Mouse (Mus musculus) hindbrain, postnatal 0 days (tissue): ENCODE results near the gene Irf5. TPM values are rescaled to one million over a fixed set of nuclear protein-coding genes. Genes with fewer than 3 reads are reported as not detected.

Source experiments
- ATAC-seq: fragments of 200-750 bp; cut with Nextera tagmentation; 2 replicates; pipeline ENCODE4 v1.8.0; 2017; ENCODE audit warnings: mild to moderate bottlenecking, moderate TSS enrichment, moderate library complexity
- DNase-seq: peaks from one replicate; pipeline ENCODE4 v3.0.0-alpha.2; 2015; ENCODE audit warnings: low spot score
- H3K27ac ChIP-seq: fragments of 300-500 bp; sonication (generic); 2 replicates; pipeline ENCODE4 v1.5.1; 2014; ENCODE audit warnings: mild to moderate bottlenecking
- H3K27me3 ChIP-seq: fragments of 300-500 bp; sonication (generic); 2 replicates; pipeline ENCODE4 v1.6.1; 2014; ENCODE audit warnings: low read length, mixed read lengths; ENCODE audit not compliant: insufficient read depth
- H3K36me3 ChIP-seq: fragments of 300-500 bp; sonication (generic); 2 replicates; pipeline ENCODE4 v1.6.1; 2014; ENCODE audit warnings: low read length, mixed read lengths; ENCODE audit not compliant: insufficient read depth
- H3K4me1 ChIP-seq: fragments of 300-500 bp; sonication (generic); 2 replicates; pipeline ENCODE4 v1.6.1; 2014; ENCODE audit warnings: antibody characterized with exemption, low read length, mixed read lengths; ENCODE audit not compliant: insufficient read depth
- H3K4me2 ChIP-seq: fragments of 300-500 bp; sonication (generic); 2 replicates; pipeline ENCODE4 v1.6.1; 2014; ENCODE audit warnings: low read depth, mild to moderate bottlenecking, low read length, moderate library complexity, mixed read lengths
- H3K4me3 ChIP-seq: fragments of 300-500 bp; sonication (generic); 2 replicates; pipeline ENCODE4 v1.5.1; 2014; ENCODE audit warnings: low read length
- H3K9ac ChIP-seq: fragments of 300-500 bp; sonication (generic); replicated peaks from 2 replicates; pipeline ENCODE4 v1.6.1; 2014; ENCODE audit warnings: mild to moderate bottlenecking, low read length, moderate library complexity, mixed read lengths
- H3K9me3 ChIP-seq: fragments of 300-500 bp; sonication (generic); 2 replicates; pipeline ENCODE4 v1.6.1; 2016; ENCODE audit warnings: low read length, mixed read lengths
- CTCF ChIP-seq: IDR thresholded peaks from 2 replicates; pipeline ENCODE4 v1.5.1; 2016; ENCODE audit warnings: antibody characterized with exemption, control low read depth, low read depth
- WGBS: fragments of 180-500 bp; shearing (Covaris S2); extraction: QIAGEN DNeasy Blood & Tissue Kit; methylation state at CpG from one replicate; pipeline ENCODE4 v1.1.7; 2014; 5-methylcytosine and 5-hydroxymethylcytosine counted together
- polyA plus RNA-seq: library from polyadenylated mRNA; unstranded; fragments of >200 nt; fragmentation: Nextera tagmentation; extraction: Ambion mirVana; gene quantifications from 2 replicates; pipeline ENCODE4 v1.2.1, GENCODE M21; 2015
- total RNA-seq: library from RNA; depleted of rRNA; stranded (reverse); fragments of >200 nt; gene quantifications from 2 replicates; pipeline ENCODE4 v1.2.3, GENCODE M21; 2014

The Irf5 gene
- total and polyA plus RNA-seq, 2 experiments from 2014 or later: 1.8 to 3.9 TPM

GRCm38 (mm10) chr6:29509086-29509485 lies 17.3 kb upstream of the Irf5 start:
- DNase-seq: no peak
- no peak overlapping the region for H3K9ac ChIP-seq
- H3K4me3 ChIP-seq: no peak overlapping the region
- H3K4me1 ChIP-seq: peaks cover 7% of the 10 kb centered on the region; the same call in 1 of the 2 replicates
- WGBS: 49% methylated on average over 2 of the region's 2 CpGs
- H3K27me3 ChIP-seq: no peaks in the 10 kb centered on the region
- H3K36me3 ChIP-seq: no peaks in the 10 kb centered on the region
- no peaks in the 10 kb centered on the region for H3K9me3 ChIP-seq
- H3K27ac ChIP-seq: no peak overlapping the region
- ATAC-seq: no peak
- H3K4me2 ChIP-seq: no peak overlapping the region
- TF ChIP-seq CTCF: no peak

DNA sequence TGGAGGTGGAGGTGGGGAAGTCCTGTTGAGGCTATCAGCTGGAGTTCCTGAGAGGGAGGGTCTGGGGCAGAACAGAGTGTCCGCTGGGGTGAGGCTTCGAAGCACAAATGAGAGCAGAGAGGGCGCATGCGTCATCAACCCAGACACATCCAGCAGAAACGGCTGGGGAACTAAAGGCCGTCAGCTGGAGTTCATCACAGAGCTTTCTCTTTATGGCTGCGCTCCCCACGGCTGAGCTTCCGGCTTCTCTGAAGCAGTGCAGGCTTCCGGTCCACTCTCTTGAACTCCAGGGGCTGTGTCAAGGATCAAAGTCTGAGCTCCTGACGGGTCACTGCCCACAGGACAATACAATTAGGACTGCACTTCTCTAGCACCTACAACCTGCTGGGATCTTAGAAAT lies 13.1 kb upstream of the Irf5 start:
- TF ChIP-seq CTCF: no peak
- 2% methylated on average over 11 of the region's 11 CpGs for WGBS
- Histone ChIP-seq H3K27ac (peak overlapping the region; percentile 4; the same call in 1 of the 2 replicates), H3K4me2 (peak overlapping the region; percentile 51), H3K9me3 (no peaks in the 10 kb centered on the region), H3K27me3 (no peaks in the 10 kb centered on the region), H3K4me1 (peaks cover 7% of the 10 kb centered on the region; the same call in 1 of the 2 replicates), H3K4me3 (peak overlapping the region; percentile 11; the same call in 1 of the 2 replicates), H3K9ac (no peak overlapping the region), H3K36me3 (no peaks in the 10 kb centered on the region)
- ATAC-seq (peak; percentile 73), DNase-seq (peak; percentile 65)

DNA sequence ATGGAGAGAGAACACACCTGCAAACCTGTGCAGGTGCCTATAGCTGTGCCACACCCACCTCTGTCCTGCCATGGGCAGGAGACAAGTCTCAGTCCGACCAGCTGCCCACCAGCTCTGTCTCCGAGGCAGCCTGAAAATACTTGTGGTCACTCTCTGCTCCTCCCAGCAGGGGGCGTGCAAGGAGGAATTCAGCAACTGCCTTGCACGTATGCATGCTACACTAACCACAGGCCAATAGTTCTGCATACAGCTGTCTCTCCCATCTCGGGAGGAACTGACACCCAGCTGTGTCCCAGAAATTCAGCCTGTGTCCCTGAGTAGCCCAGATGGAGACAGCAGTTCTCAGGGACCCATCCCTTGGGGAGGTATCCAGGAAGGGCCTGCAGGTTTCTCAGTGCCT lies 9.3 kb upstream of the Irf5 start:
- Histone ChIP-seq H3K9ac (no peak overlapping the region), H3K9me3 (0 out of 2 replicates have a peak, but pooled peaks cover 4% of the 10 kb centered on the region), H3K4me1 (peaks cover 7% of the 10 kb centered on the region; the same call in 1 of the 2 replicates), H3K27me3 (no peaks in the 10 kb centered on the region), H3K27ac (no peak overlapping the region), H3K4me3 (no peak overlapping the region), H3K4me2 (no peak overlapping the region), H3K36me3 (no peaks in the 10 kb centered on the region)
- DNase-seq (peak; percentile 51), ATAC-seq (0 out of 2 replicates have a peak, but pooled peaks have one; percentile 24)
- peak; percentile 72 for TF ChIP-seq CTCF
- 8% methylated on average over 5 of the region's 5 CpGs for WGBS

- no peak overlapping the region for H3K9ac ChIP-seq
- no peak overlapping the region for H3K4me2 ChIP-seq
- 79% methylated on average over 6 of the region's 6 CpGs for WGBS
- H3K27me3 ChIP-seq: 0 out of 2 replicates have a peak, but pooled peaks cover 5% of the 10 kb centered on the region
- no peak for TF ChIP-seq CTCF
- peaks cover 5% of the 10 kb centered on the region; the same call in 1 of the 2 replicates for H3K4me1 ChIP-seq
- no peak overlapping the region for H3K27ac ChIP-seq
- H3K9me3 ChIP-seq: 0 out of 2 replicates have a peak, but pooled peaks cover 4% of the 10 kb centered on the region
- DNase-seq: no peak
- H3K36me3 ChIP-seq: no peaks in the 10 kb centered on the region
- no peak overlapping the region for H3K4me3 ChIP-seq
- ATAC-seq: no peak
Measured at GRCm38 (mm10) chr6:29522626-29523300, 3.7 kb upstream of the Irf5 start.

DNA sequence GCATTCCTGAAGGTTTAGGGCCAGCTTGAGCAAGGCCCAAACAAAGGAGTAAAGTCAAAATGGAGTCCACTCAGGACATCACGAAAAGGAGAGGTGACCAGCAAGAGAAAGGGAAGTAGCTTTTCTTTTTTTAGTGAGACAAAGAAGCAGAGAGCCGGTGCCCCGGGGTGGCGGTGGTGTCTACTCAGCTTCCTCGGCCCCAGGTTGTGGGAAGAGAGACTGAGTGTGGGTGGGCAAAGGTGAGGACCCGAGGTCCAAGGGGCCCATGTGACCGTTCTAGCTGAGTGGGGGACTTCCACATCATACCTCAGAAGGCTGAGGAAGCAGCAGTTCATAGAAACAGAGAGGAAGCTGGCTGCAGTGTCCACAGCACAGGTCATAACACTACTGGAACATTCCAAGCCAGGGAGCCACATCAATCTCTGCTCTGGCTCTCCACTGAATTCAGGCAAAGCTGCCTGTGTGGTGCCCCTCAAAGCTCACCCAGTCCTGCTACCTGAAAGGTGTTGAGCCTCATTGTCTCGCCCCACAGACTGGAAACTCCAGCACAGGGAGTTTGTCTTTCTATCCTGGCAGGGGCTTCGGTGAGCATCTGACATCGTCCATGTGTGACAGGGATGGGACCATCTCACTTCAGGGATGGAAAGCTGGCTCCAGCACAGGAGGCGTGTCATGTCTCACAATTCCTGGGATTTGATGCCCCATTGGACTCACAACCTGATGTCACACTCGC lies 3.0 kb upstream of the Irf5 start:
- no peak overlapping the region for H3K4me3 ChIP-seq
- H3K4me2 ChIP-seq: no peak overlapping the region
- 0 out of 2 replicates have a peak, but pooled peaks cover 4% of the 10 kb centered on the region for H3K9me3 ChIP-seq
- no peak overlapping the region for H3K9ac ChIP-seq
- H3K27ac ChIP-seq: no peak overlapping the region
- no peak for DNase-seq
- H3K27me3 ChIP-seq: peaks cover 11% of the 10 kb centered on the region; the same call in 1 of the 2 replicates
- H3K4me1 ChIP-seq: peaks cover 5% of the 10 kb centered on the region; the same call in 1 of the 2 replicates
- no peak for TF ChIP-seq CTCF
- WGBS: 68% methylated on average over 12 of the region's 12 CpGs
- ATAC-seq: no peak
- no peaks in the 10 kb centered on the region for H3K36me3 ChIP-seq

GRCm38 (mm10) chr6:29524034-29524489 lies 2.4 kb upstream of the Irf5 start:
- 0 out of 2 replicates have a peak, but pooled peaks cover 4% of the 10 kb centered on the region for H3K9me3 ChIP-seq
- no peak for TF ChIP-seq CTCF
- no peak overlapping the region for H3K4me3 ChIP-seq
- H3K9ac ChIP-seq: no peak overlapping the region
- WGBS: 70% methylated on average over 6 of the region's 6 CpGs
- no peak overlapping the region for H3K27ac ChIP-seq
- ATAC-seq (no peak), DNase-seq (no peak)
- peaks cover 5% of the 10 kb centered on the region; the same call in 1 of the 2 replicates for H3K4me1 ChIP-seq
- H3K4me2 ChIP-seq: no peak overlapping the region
- H3K36me3 ChIP-seq: no peaks in the 10 kb centered on the region
- peaks cover 15% of the 10 kb centered on the region; the same call in 1 of the 2 replicates for H3K27me3 ChIP-seq
